Mouse (Mus musculus): ENCODE data around the gene Rab3b.

The Rab3b gene

GRCm38 (mm10) chr4:108878963-108879822 is at the start of gene Rab3b:
Rab3b (plus strand) TSS chr4:108879063.
- peak; percentile 73 for DNase-seq

GRCm38 (mm10) chr4:108830698-108831097 is 48.2 kb upstream of the Rab3b start:
- no peak for DNase-seq

GRCm38 (mm10) chr4:108832916-108833827 is 45.7 kb upstream of the Rab3b start, which contains the start of gene Btf3l4:
Btf3l4 (minus strand) TSS chr4:108833614.
- DNase-seq: peak; percentile 92

- DNase-seq: no peak
Measured at GRCm38 (mm10) chr4:108833828-108834114, 45.1 kb upstream of the Rab3b start.

- peak; percentile 82 for DNase-seq
Measured at GRCm38 (mm10) chr4:108834115-108834970, 44.5 kb upstream of the Rab3b start, which contains the start of gene Txndc12. Txndc12 (plus strand) TSS chr4:108834601.

- peak; percentile 17 for DNase-seq
Measured at GRCm38 (mm10) chr4:108834971-108835311, 43.9 kb upstream of the Rab3b start.

- DNase-seq: no peak
Measured at GRCm38 (mm10) chr4:108835496-108835895, 43.4 kb upstream of the Rab3b start.

GRCm38 (mm10) chr4:108838031-108838430 is 40.8 kb upstream of the Rab3b start:
- peak; percentile 8 for DNase-seq

GRCm38 (mm10) chr4:108841920-108842578 is 36.8 kb upstream of the Rab3b start:
- DNase-seq: no peak

- DNase-seq: no peak
Measured at GRCm38 (mm10) chr4:108843336-108843735, 35.5 kb upstream of the Rab3b start.

GRCm38 (mm10) chr4:108845824-108846569 is 32.9 kb upstream of the Rab3b start:
- DNase-seq: no peak

GRCm38 (mm10) chr4:108847715-108848504 is 31.0 kb upstream of the Rab3b start, which contains the start of gene Kti12:
Kti12 (plus strand) TSS chr4:108847785.
- peak; percentile 86 for DNase-seq

- no peak for DNase-seq
Measured at GRCm38 (mm10) chr4:108848505-108848848, 30.4 kb upstream of the Rab3b start, which contains the start of gene A730015C16Rik. A730015C16Rik (minus strand) TSS chr4:108848619.

- DNase-seq: no peak
Measured at GRCm38 (mm10) chr4:108866806-108867205, 12.1 kb upstream of the Rab3b start.

- peak; percentile 82 for DNase-seq
Measured at GRCm38 (mm10) chr4:108869730-108870374, 9.0 kb upstream of the Rab3b start.

GRCm38 (mm10) chr4:108873746-108874145 is 5.1 kb upstream of the Rab3b start:
- no peak for DNase-seq

- DNase-seq: no peak
Measured at GRCm38 (mm10) chr4:108877901-108878300, 962 bp upstream of the Rab3b start.

- DNase-seq: no peak
Measured at GRCm38 (mm10) chr4:108883815-108884214, 5.0 kb downstream of the Rab3b start.

GRCm38 (mm10) chr4:108887456-108887855 is 8.6 kb downstream of the Rab3b start:
- DNase-seq: no peak

GRCm38 (mm10) chr4:108890876-108891275 is 12.0 kb downstream of the Rab3b start:
- DNase-seq: no peak
